Mouse (Mus musculus): Measurements from ENCODE around the gene Mrtfa. TPM values are rescaled to one million over a fixed set of nuclear protein-coding genes. Genes with fewer than 3 reads are reported as not detected.
A peak's percentile ranks its signal among the peaks of the same experiment; 100 is the strongest.

Mrtfa gene
- polyA plus RNA-seq (2015; fragmentation: Nextera tagmentation; extraction: Ambion mirVana) = 22.9 and 28.6 TPM in 2 replicates

DNA sequence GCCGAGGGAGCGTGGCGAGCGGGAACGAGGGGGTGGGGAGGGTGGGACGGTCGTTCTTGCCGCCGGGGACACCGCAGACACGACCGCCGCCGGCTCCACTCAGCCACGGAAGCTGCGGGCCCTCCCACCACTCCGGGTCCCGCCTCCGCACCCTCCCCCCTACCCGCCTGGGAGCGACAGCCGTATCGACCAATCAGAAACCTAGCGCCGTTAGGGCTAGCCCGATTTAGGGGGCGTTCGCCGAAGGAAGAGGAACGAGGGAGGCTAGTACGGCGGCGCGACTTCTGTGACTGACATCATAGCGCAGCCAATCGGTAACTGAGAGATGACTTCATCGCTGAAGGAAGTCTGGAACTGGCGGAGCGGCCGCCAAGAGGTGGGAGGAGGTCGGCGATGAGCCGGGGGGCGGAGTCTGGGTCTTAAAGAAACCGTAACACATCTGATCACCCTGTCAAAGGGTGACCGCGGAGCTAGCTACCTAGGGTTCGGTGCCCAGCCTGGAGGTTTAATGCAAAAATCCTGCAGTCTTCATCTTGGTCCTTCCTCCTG is at the start of gene Mrtfa:
Gene Mrtfa, minus strand, starts transcription at position 128 of the 549 bp plus-strand sequence.
- peak; percentile 99 for ATAC-seq (ENCODE audit: low FRiP score)
- Histone ChIP-seq H3K36me3 (peaks cover 8% of the 10 kb centered on the region; the same call in 1 of the 2 replicates), H3K4me2 (peak within 1 kb of the TSS; percentile 80), H3K4me3 (peak within 1 kb of the TSS; percentile 98), H3K27me3 (no peaks in the 10 kb centered on the region), H3K9me3 (no peaks in the 10 kb centered on the region), H3K27ac (peak within 1 kb of the TSS; percentile 88), H3K9ac (peak within 1 kb of the TSS; percentile 96), H3K4me1 (replicated peaks) (peaks cover 28% of the 10 kb centered on the region)
- WGBS = under 1% methylated on average over 48 of the region's 48 CpGs

- peaks cover 3% of the 10 kb centered on the region; the same call in 1 of the 2 replicates for H3K9me3 ChIP-seq
- no peak overlapping the region for H3K4me2 ChIP-seq
- H3K9ac ChIP-seq = no peak overlapping the region
- H3K36me3 ChIP-seq = no peaks in the 10 kb centered on the region
- H3K27me3 ChIP-seq = peaks cover 21% of the 10 kb centered on the region
- no peak for ATAC-seq (ENCODE audit: low FRiP score)
- H3K27ac ChIP-seq = no peak overlapping the region
- H3K4me3 ChIP-seq = no peak overlapping the region
- peaks cover 20% of the 10 kb centered on the region for H3K4me1 ChIP-seq (replicated peaks)
- 66% methylated on average over 13 of the region's 13 CpGs for WGBS
Observed at GRCm38 (mm10) chr15:81239794-81240343, 49.3 kb upstream of the Mrtfa start.

DNA sequence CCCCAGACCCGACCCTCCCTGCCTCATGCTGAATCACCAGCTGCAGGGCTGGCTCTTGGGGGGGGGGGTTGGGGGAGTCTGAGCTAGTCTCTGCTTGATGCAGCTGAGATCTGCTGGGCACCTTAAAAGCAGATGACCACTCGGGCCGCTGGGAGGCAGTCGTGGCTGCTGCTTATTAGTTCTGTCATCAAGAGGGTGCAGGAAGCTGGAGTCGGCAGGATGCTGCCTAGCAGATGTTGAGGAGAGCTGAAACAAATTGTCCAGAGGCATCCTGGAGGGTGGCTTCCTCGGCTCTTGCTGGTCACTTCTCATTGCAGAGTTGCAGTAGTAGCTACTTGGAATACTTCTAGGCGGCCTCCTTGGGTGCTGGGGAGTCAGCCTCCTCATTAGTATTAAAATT is 48.7 kb upstream of the Mrtfa start:
- H3K27me3 ChIP-seq = peaks cover 21% of the 10 kb centered on the region
- peaks cover 2% of the 10 kb centered on the region; the same call in 1 of the 2 replicates for H3K9me3 ChIP-seq
- H3K4me2 ChIP-seq = no peak overlapping the region
- no peak overlapping the region for H3K27ac ChIP-seq
- ATAC-seq (ENCODE audit: low FRiP score) = no peak
- peaks cover 22% of the 10 kb centered on the region for H3K4me1 ChIP-seq (replicated peaks)
- no peaks in the 10 kb centered on the region for H3K36me3 ChIP-seq
- H3K4me3 ChIP-seq = no peak overlapping the region
- no peak overlapping the region for H3K9ac ChIP-seq
- WGBS = 23% methylated on average over 7 of the region's 7 CpGs

GRCm38 (mm10) chr15:81237471-81237870 is 46.9 kb upstream of the Mrtfa start:
- Histone ChIP-seq H3K9me3 (no peaks in the 10 kb centered on the region), H3K4me3 (no peak overlapping the region), H3K27ac (no peak overlapping the region), H3K9ac (no peak overlapping the region), H3K4me2 (no peak overlapping the region), H3K27me3 (peaks cover 21% of the 10 kb centered on the region), H3K4me1 (replicated peaks) (peaks cover 22% of the 10 kb centered on the region), H3K36me3 (no peaks in the 10 kb centered on the region)
- no peak for ATAC-seq (ENCODE audit: low FRiP score)
- WGBS = 91% methylated on average over 18 of the region's 18 CpGs

GRCm38 (mm10) chr15:81236062-81236461 is 45.5 kb upstream of the Mrtfa start:
- Histone ChIP-seq H3K27ac (peak overlapping the region; percentile 63; the same call in 1 of the 2 replicates), H3K4me2 (peak overlapping the region; percentile 80), H3K27me3 (peaks cover 19% of the 10 kb centered on the region), H3K4me1 (replicated peaks) (peaks cover 22% of the 10 kb centered on the region), H3K4me3 (peak overlapping the region; percentile 52), H3K36me3 (no peaks in the 10 kb centered on the region), H3K9me3 (no peaks in the 10 kb centered on the region), H3K9ac (peak overlapping the region; percentile 76)
- ATAC-seq (ENCODE audit: low FRiP score) = no peak
- WGBS = 5% methylated on average over 8 of the region's 8 CpGs

DNA sequence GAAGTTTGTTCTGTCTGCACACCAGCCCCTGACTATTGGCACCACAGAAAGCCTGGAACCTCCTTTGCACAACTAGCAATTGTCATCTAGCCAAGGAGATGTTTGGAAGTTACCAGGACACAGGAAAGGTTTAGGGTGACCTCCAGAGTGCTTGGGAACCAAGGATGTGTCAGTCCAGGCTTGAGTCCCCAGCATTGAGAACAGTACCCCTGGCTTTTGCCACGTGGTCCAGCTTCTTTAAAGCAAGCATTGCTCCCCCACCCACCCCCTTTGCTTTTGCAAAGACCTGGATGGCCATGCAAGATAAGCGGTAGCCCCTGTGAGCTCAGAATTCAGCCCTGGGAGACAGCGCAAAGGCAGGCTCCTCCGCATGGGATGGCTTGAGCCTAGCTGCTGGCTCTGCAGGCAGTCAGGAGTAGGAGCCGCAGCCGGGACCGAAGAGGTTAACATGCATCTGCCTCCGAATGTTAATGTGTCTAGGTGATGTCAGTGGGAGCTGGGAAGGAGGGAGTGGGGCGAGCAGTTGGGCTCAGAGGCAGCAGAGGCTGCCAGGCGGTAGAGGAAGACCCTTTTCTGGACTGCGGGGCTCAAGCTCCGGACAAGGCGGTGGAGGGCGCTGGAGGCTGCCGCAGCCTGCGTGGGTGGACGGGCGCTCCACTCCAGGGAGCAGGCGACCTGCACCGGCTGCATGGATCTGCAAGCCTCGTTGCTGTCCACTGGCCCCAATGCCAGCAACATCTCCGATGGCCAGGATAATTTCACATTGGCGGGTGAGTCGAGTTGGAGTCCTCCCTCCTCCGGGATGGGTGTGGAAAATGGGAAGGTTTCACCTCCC is 44.7 kb upstream of the Mrtfa start, which contains the start of gene Mchr1:
Gene Mchr1, plus strand, starts transcription at position 414 of the 835 bp plus-strand sequence.
- ATAC-seq (ENCODE audit: low FRiP score) = peak; percentile 92

DNA sequence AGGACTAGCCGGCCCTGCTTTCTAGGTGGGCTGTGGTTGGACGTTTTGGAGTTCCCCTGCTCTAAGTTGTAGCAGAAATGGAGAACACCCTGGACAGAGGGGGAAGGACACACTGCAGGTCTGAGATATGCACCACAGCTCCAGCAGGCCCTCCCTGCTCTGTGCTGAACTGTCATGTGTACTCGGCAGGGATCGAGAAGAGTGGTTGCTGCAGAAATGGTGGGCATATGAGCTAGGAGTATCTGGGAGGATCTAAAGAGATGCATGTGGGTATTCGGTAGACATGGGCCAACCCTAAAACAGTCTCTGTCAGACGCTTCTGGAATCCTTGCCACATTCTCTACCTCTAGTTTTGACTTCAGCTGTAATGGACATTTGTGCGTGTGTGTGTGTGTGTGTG is 40.8 kb upstream of the Mrtfa start:
- Histone ChIP-seq H3K4me3 (no peak overlapping the region), H3K4me1 (replicated peaks) (peaks cover 16% of the 10 kb centered on the region), H3K9me3 (no peaks in the 10 kb centered on the region), H3K27ac (no peak overlapping the region), H3K9ac (no peak overlapping the region), H3K4me2 (no peak overlapping the region), H3K36me3 (no peaks in the 10 kb centered on the region), H3K27me3 (no peaks in the 10 kb centered on the region)
- no peak for ATAC-seq (ENCODE audit: low FRiP score)
- WGBS = 80% methylated on average over 7 of the region's 7 CpGs

More for the DNA sequence above, 44.7 kb upstream of the Mrtfa start, which contains the start of gene Mchr1:
- peak within 1 kb of the TSS; percentile 52 for H3K4me3 ChIP-seq
- peaks cover 14% of the 10 kb centered on the region for H3K27me3 ChIP-seq
- no peaks in the 10 kb centered on the region for H3K36me3 ChIP-seq
- H3K4me1 ChIP-seq (replicated peaks) = peaks cover 22% of the 10 kb centered on the region
- H3K4me2 ChIP-seq = peak within 1 kb of the TSS; percentile 80
- peak within 1 kb of the TSS; percentile 63; the same call in 1 of the 2 replicates for H3K27ac ChIP-seq
- WGBS = under 1% methylated on average over 25 of the region's 25 CpGs
- H3K9ac ChIP-seq = peak within 1 kb of the TSS; percentile 76
- H3K9me3 ChIP-seq = no peaks in the 10 kb centered on the region

DNA sequence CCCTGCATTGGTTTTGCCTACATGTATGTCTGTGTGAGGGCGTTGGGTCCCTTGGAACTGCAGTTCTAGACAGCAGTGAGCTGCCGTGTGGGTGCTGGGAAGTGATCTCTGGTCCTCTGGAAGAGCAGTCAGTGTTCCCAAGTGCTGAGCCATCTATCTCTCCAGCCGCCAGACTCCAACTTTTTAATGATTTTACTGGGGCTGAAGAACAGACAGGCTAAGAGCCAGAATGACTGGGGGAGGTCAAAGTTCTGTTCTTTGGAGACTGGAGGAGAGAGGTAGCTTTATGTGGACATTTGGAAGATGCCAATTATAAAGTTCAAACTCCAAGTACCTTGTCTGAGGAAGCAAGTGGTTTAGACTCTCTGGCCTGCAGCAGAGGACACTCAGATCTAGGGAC is 39.2 kb upstream of the Mrtfa start:
- Histone ChIP-seq H3K9me3 (no peaks in the 10 kb centered on the region), H3K9ac (no peak overlapping the region), H3K4me1 (replicated peaks) (peaks cover 1% of the 10 kb centered on the region; the same call in 1 of the 2 replicates), H3K27me3 (no peaks in the 10 kb centered on the region), H3K4me2 (no peak overlapping the region), H3K27ac (no peak overlapping the region), H3K36me3 (no peaks in the 10 kb centered on the region), H3K4me3 (no peak overlapping the region)
- WGBS = 72% methylated on average over 3 of the region's 3 CpGs
- ATAC-seq (ENCODE audit: low FRiP score) = no peak

GRCm38 (mm10) chr15:81228258-81228657 is 37.7 kb upstream of the Mrtfa start:
- no peak for ATAC-seq (ENCODE audit: low FRiP score)
- H3K36me3 ChIP-seq = no peaks in the 10 kb centered on the region
- no peak overlapping the region for H3K4me3 ChIP-seq
- H3K4me1 ChIP-seq (replicated peaks) = no peaks in the 10 kb centered on the region
- H3K9ac ChIP-seq = no peak overlapping the region
- H3K27ac ChIP-seq = no peak overlapping the region
- 94% methylated on average over 3 of the region's 3 CpGs for WGBS
- H3K27me3 ChIP-seq = no peaks in the 10 kb centered on the region
- H3K9me3 ChIP-seq = no peaks in the 10 kb centered on the region
- H3K4me2 ChIP-seq = no peak overlapping the region

- Histone ChIP-seq H3K4me3 (no peak overlapping the region), H3K4me2 (no peak overlapping the region), H3K36me3 (no peaks in the 10 kb centered on the region), H3K9me3 (no peaks in the 10 kb centered on the region), H3K9ac (no peak overlapping the region), H3K27ac (no peak overlapping the region), H3K4me1 (replicated peaks) (no peaks in the 10 kb centered on the region), H3K27me3 (no peaks in the 10 kb centered on the region)
- no peak for ATAC-seq (ENCODE audit: low FRiP score)
- WGBS = 84% methylated on average over 3 of the region's 3 CpGs
Observed at GRCm38 (mm10) chr15:81227275-81227674, 36.7 kb upstream of the Mrtfa start.

DNA sequence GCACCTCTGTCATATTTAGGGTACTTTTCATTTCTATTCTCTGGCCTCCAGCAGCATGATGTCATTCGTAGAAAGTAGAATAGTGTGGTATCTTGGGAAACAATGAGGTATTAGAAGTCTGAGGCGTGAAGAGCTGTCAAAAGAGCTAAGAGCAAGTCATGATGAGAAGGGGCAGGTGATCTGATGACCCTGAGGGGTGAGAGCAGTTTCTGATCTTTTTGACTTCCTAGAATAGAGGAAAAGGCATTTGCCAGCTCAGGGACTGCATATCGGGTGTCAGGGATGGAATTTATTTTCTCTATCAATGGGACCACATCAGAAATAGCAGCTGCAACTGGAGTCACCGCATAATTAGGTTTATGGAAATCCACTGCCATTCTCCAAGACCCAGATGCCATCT is 36.2 kb upstream of the Mrtfa start:
- Histone ChIP-seq H3K9ac (no peak overlapping the region), H3K27me3 (no peaks in the 10 kb centered on the region), H3K4me3 (no peak overlapping the region), H3K27ac (no peak overlapping the region), H3K4me1 (replicated peaks) (no peaks in the 10 kb centered on the region), H3K9me3 (no peaks in the 10 kb centered on the region), H3K36me3 (no peaks in the 10 kb centered on the region), H3K4me2 (no peak overlapping the region)
- 49% methylated on average over 4 of the region's 4 CpGs for whole genome bisulfite sequencing
- ATAC-seq (ENCODE audit: low FRiP score) = no peak

DNA sequence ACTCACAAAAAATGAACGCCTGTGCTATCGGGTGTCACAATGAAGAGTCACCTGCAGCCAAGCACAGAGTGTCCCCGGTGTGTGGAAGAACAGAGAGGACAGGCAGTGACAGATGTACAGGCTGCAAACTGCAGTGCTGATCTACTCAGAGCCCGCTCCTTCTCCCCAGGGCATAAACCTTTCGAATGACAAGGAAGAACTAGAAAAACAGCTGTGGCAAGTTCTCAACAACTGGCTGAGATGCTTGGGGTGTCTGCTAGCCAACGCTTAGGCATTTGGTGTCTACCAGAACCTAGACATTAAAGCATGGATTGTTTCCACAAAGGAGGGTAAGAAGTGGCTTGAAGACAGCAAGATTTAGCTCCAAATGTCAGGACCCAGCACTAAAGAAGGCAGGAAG is 35.2 kb upstream of the Mrtfa start:
- WGBS = 70% methylated on average over 6 of the region's 6 CpGs

More for the DNA sequence above, 35.2 kb upstream of the Mrtfa start:
- Histone ChIP-seq H3K9me3 (no peaks in the 10 kb centered on the region), H3K4me3 (no peak overlapping the region), H3K27ac (no peak overlapping the region), H3K27me3 (no peaks in the 10 kb centered on the region), H3K4me2 (no peak overlapping the region), H3K36me3 (no peaks in the 10 kb centered on the region), H3K9ac (no peak overlapping the region), H3K4me1 (replicated peaks) (no peaks in the 10 kb centered on the region)
- ATAC-seq (ENCODE audit: low FRiP score) = no peak

Measured in hindbrain, embryonic 13.5 days (tissue).